Mouse (Mus musculus) neural tube, embryonic 11.5 days (tissue): ENCODE results near the gene Mthfd1l. TPM values are rescaled to one million over a fixed set of nuclear protein-coding genes. Genes with fewer than 3 reads are reported as not detected.

ENCODE experiments used
- ATAC-seq: fragments of 200-750 bp; cut with Nextera tagmentation; 2 replicates; pipeline ENCODE4 v1.8.0; 2017; ENCODE audit warnings: moderate number of reproducible peaks, mild to moderate bottlenecking, moderate TSS enrichment, moderate library complexity; ENCODE audit not compliant: insufficient read depth, low FRiP score, low TSS enrichment
- DNase-seq: peaks from one replicate; pipeline ENCODE4 v3.0.0-alpha.2; 2015; ENCODE audit warnings: low spot score
- H3K27ac ChIP-seq: fragments of 300-500 bp; sonication (generic); 2 replicates; pipeline ENCODE4 v1.5.1; 2014; ENCODE audit warnings: low read depth, mild to moderate bottlenecking, low read length
- H3K27me3 ChIP-seq: fragments of 300-500 bp; sonication (generic); 2 replicates; pipeline ENCODE4 v1.6.1; 2014; ENCODE audit warnings: mild to moderate bottlenecking, low read length, mixed read lengths; ENCODE audit not compliant: control insufficient read depth, insufficient read depth
- H3K36me3 ChIP-seq: fragments of 300-500 bp; sonication (generic); 2 replicates; pipeline ENCODE4 v1.6.1; 2014; ENCODE audit warnings: mild to moderate bottlenecking, low read length, moderate library complexity, mixed read lengths; ENCODE audit not compliant: control insufficient read depth, insufficient read depth
- H3K4me1 ChIP-seq: fragments of 300-500 bp; sonication (generic); 2 replicates; pipeline ENCODE4 v1.6.1; 2014; ENCODE audit warnings: low read length, mixed read lengths; ENCODE audit not compliant: control insufficient read depth, insufficient read depth
- H3K4me2 ChIP-seq: fragments of 300-500 bp; sonication (generic); 2 replicates; pipeline ENCODE4 v1.6.1; 2014; ENCODE audit warnings: low read depth, mild to moderate bottlenecking, moderate library complexity
- H3K4me3 ChIP-seq: fragments of 300-500 bp; sonication (generic); 2 replicates; pipeline ENCODE4 v1.5.1; 2014; ENCODE audit warnings: low read depth, low read length
- H3K9ac ChIP-seq: fragments of 300-500 bp; sonication (generic); 2 replicates; pipeline ENCODE4 v1.6.1; 2014; ENCODE audit warnings: mild to moderate bottlenecking, low read length
- H3K9me3 ChIP-seq: fragments of 300-500 bp; sonication (generic); 2 replicates; pipeline ENCODE4 v1.6.1; 2016; ENCODE audit warnings: low read length; ENCODE audit not compliant: control insufficient read depth
- WGBS: fragments of 180-500 bp; shearing (Covaris S2); extraction: QIAGEN DNeasy Blood & Tissue Kit; methylation state at CpG from one replicate; pipeline ENCODE4 v1.1.7; 2014; 5-methylcytosine and 5-hydroxymethylcytosine counted together
- polyA plus RNA-seq: library from polyadenylated mRNA; unstranded; fragments of >200 nt; fragmentation: Nextera tagmentation; extraction: Ambion mirVana; gene quantifications from 2 replicates; pipeline ENCODE4 v1.2.1, GENCODE M21; 2014

Gene Mthfd1l
- polyA plus RNA-seq, 1 experiment from 2014 or later, result 13.5 TPM

DNA sequence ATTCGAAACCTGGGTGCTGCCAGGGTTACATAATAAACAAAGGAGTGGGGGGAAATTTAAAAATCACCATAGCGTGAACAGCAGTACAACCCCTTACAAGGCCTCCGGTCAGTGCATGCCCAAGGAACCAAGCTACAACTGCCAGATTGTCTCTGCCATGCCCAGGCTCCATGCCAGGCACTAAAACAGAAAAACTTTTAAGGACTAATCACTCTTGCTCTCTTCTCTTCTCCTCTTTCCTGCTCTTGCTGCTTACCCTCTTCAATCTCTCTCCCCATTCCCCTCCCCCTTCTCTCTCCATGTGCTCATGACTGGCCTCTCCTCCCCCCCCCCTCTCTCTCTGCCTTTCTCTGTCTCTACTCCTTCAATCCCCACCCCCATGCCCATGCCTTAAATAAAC is 190.1 kb downstream of the Mthfd1l start:
- Histone ChIP-seq H3K36me3 (no peaks in the 10 kb centered on the region), H3K27ac (no peak overlapping the region), H3K4me1 (no peaks in the 10 kb centered on the region), H3K4me3 (no peak overlapping the region), H3K9me3 (no peaks in the 10 kb centered on the region), H3K4me2 (no peak overlapping the region), H3K9ac (no peak overlapping the region), H3K27me3 (no peaks in the 10 kb centered on the region)
- 78% methylated on average over 3 of the region's 3 CpGs for WGBS
- ATAC-seq, result no peak
- DNase-seq, result no peak

DNA sequence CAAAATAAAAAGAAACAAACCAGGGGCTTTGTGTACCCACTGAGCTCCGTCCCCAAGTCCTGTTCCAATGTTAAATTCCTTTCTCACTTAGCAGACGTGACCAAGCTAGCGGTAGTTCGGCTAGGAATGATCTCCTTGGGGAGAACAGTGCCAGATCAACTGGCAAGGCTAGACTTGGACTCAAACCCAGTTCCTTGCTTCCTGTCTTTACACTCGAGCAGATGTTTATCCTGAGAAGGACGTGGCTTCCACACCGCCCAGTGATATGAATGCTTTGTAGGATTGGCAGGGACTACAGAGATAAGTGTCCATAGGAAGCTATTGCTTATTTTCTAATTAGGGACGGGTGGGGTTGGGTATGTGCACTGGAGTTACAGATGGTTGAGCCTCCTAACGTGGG is 191.8 kb downstream of the Mthfd1l start:
- peaks cover 4% of the 10 kb centered on the region; the same call in 1 of the 2 replicates for H3K4me1 ChIP-seq
- ATAC-seq (no peak), DNase-seq (no peak)
- no peak overlapping the region for H3K4me2 ChIP-seq
- no peaks in the 10 kb centered on the region for H3K27me3 ChIP-seq
- no peak overlapping the region for H3K4me3 ChIP-seq
- no peaks in the 10 kb centered on the region for H3K9me3 ChIP-seq
- H3K9ac ChIP-seq, result no peak overlapping the region
- no peak overlapping the region for H3K27ac ChIP-seq
- H3K36me3 ChIP-seq, result no peaks in the 10 kb centered on the region
- 85% methylated on average over 9 of the region's 9 CpGs for WGBS

DNA sequence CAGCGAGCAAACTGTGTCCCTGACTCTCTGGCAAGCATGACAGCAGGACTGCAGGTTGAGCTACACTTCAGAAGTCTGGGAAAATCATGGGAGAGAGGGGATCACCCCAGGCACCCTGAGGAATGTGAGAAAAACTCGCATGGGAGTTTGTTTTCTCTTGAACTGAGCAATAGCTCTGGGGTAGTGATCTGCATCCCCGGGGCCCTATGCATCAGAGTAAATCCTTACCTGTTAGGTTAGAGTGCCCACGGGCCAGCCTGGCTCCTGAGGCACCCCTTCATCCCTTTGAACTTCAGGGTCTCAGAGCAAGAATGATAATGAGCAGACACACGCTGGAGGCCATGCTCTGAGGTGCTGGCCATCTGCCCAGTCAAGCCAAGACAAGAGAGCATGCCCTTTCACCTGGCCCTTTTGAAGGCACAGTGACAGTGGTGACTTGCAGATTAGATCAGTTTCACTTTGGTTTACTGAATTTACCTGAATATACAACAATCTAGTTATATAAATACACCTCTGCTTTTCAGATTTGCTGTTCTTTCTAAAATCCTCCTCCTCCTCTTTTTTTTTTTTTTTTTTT is 195.4 kb downstream of the Mthfd1l start:
- H3K4me2 ChIP-seq, result no peak overlapping the region
- no peaks in the 10 kb centered on the region for H3K9me3 ChIP-seq
- DNase-seq (no peak), ATAC-seq (no peak)
- no peak overlapping the region for H3K4me3 ChIP-seq
- H3K36me3 ChIP-seq, result no peaks in the 10 kb centered on the region
- no peaks in the 10 kb centered on the region for H3K27me3 ChIP-seq
- no peak overlapping the region for H3K27ac ChIP-seq
- WGBS, result 37% methylated on average over 5 of the region's 5 CpGs
- H3K4me1 ChIP-seq, result peaks cover 4% of the 10 kb centered on the region; the same call in 1 of the 2 replicates
- H3K9ac ChIP-seq, result no peak overlapping the region

DNA sequence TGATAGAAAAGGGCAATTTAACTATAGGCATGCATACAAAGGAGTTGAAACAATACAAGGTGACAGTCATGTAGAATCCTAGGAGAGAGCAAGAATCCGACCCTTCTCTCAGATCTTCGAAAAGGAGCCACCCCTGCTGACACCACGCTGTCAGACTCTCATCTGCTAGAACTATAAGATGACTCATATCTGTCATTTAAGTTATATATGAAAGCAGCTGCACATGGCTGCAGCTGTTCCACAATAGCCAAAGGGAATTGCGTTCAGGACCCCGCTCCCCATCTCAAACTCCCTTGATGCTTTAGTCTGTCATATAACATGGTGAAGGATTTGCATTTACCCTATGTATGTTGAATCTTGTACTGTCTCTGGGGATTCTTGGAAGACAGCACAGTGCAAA is 201.3 kb downstream of the Mthfd1l start:
- ATAC-seq (no peak), DNase-seq (no peak)
- Histone ChIP-seq H3K27ac (no peak overlapping the region), H3K4me1 (no peaks in the 10 kb centered on the region), H3K9me3 (no peaks in the 10 kb centered on the region), H3K9ac (no peak overlapping the region), H3K36me3 (no peaks in the 10 kb centered on the region), H3K4me2 (no peak overlapping the region), H3K27me3 (no peaks in the 10 kb centered on the region), H3K4me3 (no peak overlapping the region)
- 65% methylated on average over 5 of the region's 5 CpGs for WGBS

DNA sequence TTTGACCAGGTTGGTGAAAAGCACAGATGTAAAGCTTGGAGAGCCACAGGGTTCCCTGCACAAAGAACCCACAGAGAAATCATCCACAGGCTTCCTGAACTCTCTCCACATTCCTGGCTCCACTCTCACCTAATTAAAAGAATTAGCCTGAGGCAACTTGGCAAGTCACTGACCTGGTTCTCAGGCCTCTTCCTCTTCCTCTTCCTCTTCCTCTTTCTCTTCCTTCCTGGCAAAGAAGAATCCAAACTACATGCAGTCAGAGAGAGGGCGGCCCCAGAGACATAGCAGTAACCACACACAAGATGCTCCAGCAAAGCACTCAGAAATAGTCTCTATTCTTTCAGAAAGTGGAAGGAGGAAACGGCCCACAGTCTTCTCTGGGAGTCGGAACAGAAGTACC is 201.8 kb downstream of the Mthfd1l start:
- H3K4me3 ChIP-seq, result no peak overlapping the region
- no peak overlapping the region for H3K9ac ChIP-seq
- no peaks in the 10 kb centered on the region for H3K27me3 ChIP-seq
- DNase-seq (no peak), ATAC-seq (no peak)
- no peak overlapping the region for H3K4me2 ChIP-seq
- H3K36me3 ChIP-seq, result no peaks in the 10 kb centered on the region
- 89% methylated on average over 3 of the region's 3 CpGs for WGBS
- H3K27ac ChIP-seq, result no peak overlapping the region
- no peaks in the 10 kb centered on the region for H3K9me3 ChIP-seq
- no peaks in the 10 kb centered on the region for H3K4me1 ChIP-seq

DNA sequence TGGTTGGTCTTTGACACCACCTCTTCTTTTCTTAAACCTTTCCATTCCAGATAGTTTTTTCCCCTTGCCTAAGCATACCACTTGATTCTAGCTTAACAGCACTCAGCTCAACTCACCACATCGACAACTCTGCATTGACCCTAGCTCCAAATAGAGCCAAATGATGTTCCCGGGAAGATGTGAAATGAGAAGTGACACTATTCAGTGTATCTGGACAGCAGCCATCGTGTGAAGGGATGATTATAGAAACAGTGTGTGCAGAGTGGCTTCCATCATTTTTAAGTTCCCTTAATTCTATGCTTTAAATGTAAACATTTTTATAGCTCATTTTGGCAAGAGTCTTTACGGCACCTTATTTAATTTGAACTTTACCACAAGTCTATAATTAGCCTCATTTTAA is 204.4 kb downstream of the Mthfd1l start:
- DNase-seq (no peak), ATAC-seq (no peak)
- Histone ChIP-seq H3K4me3 (no peak overlapping the region), H3K9me3 (no peaks in the 10 kb centered on the region), H3K27me3 (no peaks in the 10 kb centered on the region), H3K4me1 (no peaks in the 10 kb centered on the region), H3K9ac (no peak overlapping the region), H3K4me2 (no peak overlapping the region), H3K27ac (no peak overlapping the region), H3K36me3 (no peaks in the 10 kb centered on the region)
- 93% methylated on average over 4 of the region's 4 CpGs for WGBS

DNA sequence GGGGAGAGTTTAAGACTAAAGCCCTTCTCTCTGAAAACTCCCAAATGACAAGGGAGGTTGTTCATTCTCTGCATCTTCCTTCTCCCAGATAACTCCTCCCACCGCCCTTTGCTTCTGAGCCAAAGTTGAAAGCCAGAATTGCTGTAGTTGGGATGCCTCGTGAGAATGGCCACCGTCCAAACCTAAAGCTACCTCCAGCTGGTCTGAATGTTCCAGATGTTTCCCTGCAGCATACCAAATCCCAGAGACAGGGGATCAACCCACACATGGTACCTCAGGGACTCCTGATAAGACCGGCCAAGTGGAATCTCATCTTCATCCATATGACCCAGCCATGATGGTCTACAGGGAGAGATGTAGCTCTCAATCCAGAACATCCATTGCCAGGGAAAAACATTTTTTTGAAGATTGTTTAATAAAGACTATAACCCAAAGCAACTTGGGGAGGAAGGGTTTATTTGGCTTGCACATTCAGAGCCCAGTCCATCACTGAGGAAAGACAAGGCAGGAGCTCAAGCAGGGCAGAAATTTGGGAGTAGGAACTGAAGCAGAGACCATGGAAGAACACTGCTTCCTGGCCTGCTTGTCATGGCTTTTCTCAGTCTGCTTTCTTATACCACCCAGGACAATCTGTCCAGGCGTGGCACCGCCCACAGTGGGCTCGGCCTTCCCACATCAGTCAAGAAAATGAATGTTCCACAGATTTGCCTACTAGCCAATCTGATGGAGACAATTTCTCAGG is 206.3 kb downstream of the Mthfd1l start:
- 92% methylated on average over 7 of the region's 7 CpGs for WGBS
- DNase-seq, result no peak

DNA sequence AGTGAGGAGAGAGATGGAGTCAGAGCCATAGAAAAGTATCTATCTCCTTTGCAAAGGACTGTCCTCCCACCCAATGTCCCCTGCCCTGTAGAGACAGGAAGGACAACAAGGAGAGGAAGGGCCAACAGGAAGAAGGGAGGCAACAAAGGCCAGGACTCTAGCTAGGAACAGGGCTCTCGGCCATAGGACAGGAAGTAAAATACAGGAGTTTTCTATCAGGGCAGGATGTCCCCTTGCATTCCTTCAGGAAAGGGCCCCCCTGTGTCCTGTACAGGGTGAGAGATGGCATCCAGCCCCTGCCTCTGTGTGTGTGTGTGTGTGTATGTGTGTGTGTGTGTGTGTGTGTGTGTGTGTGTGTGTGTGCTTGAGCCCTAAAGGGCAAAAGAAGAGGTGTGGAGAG is 209.0 kb downstream of the Mthfd1l start:
- Histone ChIP-seq H3K9me3 (no peaks in the 10 kb centered on the region), H3K27me3 (no peaks in the 10 kb centered on the region), H3K36me3 (no peaks in the 10 kb centered on the region), H3K4me2 (no peak overlapping the region), H3K9ac (no peak overlapping the region), H3K27ac (no peak overlapping the region), H3K4me3 (no peak overlapping the region), H3K4me1 (no peaks in the 10 kb centered on the region)
- ATAC-seq (no peak), DNase-seq (no peak)
- 64% methylated on average over 1 of the region's 1 CpGs for WGBS

More for the DNA sequence above, 206.3 kb downstream of the Mthfd1l start:
- no peak for ATAC-seq
- Histone ChIP-seq H3K27me3 (no peaks in the 10 kb centered on the region), H3K4me2 (no peak overlapping the region), H3K4me1 (no peaks in the 10 kb centered on the region), H3K27ac (no peak overlapping the region), H3K9ac (no peak overlapping the region), H3K36me3 (no peaks in the 10 kb centered on the region), H3K9me3 (no peaks in the 10 kb centered on the region), H3K4me3 (no peak overlapping the region)

DNA sequence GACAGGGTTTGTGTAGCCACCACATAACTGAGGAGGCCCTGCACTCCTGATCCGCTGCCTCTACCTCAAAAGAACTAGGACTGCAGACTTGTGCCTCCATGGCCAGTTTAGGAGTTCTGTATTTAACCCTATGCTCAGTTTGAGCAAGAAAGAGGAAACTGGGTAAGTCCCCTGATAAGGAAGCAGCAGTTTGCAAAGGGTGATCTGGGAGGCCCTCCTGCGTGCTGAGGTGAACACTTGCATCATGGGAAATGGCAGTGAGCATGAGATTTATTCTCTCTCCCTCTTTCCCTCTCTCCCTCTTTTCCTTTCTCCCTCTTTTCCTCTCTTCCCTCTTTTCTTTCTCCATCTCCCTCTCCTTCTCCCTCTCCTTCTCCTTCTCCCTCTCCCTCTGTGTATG is 209.5 kb downstream of the Mthfd1l start:
- H3K4me1 ChIP-seq, result no peaks in the 10 kb centered on the region
- no peak overlapping the region for H3K27ac ChIP-seq
- no peaks in the 10 kb centered on the region for H3K36me3 ChIP-seq
- H3K27me3 ChIP-seq, result no peaks in the 10 kb centered on the region
- DNase-seq (no peak), ATAC-seq (no peak)
- no peak overlapping the region for H3K9ac ChIP-seq
- H3K4me3 ChIP-seq, result no peak overlapping the region
- WGBS, result 83% methylated on average over 2 of the region's 2 CpGs
- H3K9me3 ChIP-seq, result no peaks in the 10 kb centered on the region
- H3K4me2 ChIP-seq, result no peak overlapping the region
